Mouse (Mus musculus) liver, embryonic 14.5 days (tissue): Measurements from ENCODE around the gene Aldh3b3.

ENCODE experiments used
- CTCF ChIP-seq: IDR thresholded peaks from 2 replicates; pipeline ENCODE4 v1.5.1; 2016; ENCODE audit warnings: antibody characterized with exemption, low read depth, control low read depth
- EP300 ChIP-seq: IDR thresholded peaks from 2 replicates; pipeline ENCODE4 v1.6.1; 2016; ENCODE audit warnings: antibody characterized with exemption, low read depth

DNA sequence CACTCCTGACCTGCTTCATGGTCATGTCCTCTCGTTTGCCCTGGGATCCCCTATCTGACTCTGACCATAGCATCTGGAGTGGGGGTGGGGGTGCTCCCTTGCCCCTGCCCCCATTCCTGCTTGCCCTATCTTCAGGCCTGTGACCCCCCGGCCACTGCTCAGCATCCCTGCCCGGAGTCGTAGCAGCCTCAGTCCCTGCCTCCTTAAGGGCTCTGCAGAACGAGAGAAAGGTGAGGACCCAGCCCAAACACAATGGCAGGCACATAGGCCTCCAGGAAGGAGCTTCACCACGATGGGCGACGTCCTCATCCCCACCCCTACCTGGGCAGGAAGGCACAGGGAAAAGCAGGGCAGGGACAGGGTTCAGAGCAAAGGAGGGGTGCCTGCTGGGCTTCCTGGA is 39.9 kb downstream of the Aldh3b3 start:
- no peak for TF ChIP-seq EP300
- no peak for TF ChIP-seq CTCF
